Mouse (Mus musculus) cerebellum, postnatal 14 days (tissue): ENCODE results near the gene Grk1.

Experiments used
- DNase-seq, 2 experiments: peaks; one replicate each; pipeline ENCODE4 v3.0.0; 2021; ENCODE audit warnings: mixed read lengths in 2 of 2

Gene Grk1

DNA sequence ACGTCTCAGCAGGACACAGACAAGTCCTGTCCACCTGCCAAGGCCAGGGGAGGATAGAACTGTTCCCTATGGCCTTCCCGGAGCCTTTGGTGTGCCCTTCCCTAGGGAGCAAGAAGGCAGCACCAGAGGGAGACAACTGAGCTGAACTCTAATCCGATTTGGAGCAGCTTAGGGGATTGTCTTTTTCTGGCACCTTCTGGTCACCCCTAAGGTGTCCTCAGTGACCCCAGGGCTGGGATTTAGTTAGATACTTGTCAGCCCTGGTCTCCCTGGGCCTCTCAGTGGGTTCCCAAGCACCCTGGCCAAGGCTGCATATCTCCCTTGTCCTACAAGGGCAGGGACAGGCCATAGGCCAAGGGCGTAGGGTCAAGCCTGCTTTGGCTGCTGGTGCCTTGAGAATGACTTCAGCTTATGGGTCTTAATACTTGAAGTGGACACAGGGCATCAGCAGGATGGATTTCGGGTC is at the start of gene Grk1:
Grk1 (plus strand) TSS at position 416 of the 466 bp plus-strand sequence.
- DNase-seq = no peak

DNA sequence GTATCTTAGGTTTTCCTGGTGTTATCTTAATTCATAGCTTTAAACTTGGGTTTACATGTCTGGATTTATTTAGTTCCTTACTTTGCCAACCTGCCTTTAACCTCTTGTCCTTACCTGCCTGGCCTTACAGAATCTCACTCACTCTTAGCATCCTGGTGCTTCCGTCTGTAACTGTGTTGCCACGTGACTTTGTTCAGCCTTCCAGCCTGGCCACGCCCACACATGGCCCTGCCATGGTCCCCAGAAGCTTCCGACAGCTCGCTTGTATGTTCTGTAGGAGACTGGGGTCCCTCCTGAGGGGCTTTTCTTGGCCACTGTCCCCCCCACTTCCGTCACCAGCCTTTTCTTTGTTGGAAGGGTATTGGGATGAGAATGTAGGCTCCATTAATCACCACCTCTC is 48.7 kb upstream of the Grk1 start:
- no peak for DNase-seq

DNA sequence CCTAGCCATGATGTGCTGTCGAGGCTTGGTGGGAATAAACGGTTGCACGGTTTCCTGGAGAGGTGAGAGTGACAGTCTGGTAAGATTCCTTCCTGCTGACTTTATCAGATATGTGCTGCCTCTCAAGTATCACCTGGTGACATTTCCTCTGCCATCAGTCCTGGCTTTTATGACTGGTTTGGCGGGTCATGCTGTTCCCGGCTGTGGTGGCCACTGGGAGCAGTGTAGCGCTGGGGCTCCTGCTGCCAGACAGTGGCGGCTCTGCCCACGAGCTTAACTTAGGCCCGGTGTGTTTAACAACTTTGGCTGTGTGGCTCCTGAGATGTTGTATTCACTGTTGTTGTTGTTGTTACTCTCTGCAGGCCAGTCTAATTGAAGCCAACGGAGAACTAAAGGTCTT is 48.2 kb upstream of the Grk1 start:
- no peak for DNase-seq

DNA sequence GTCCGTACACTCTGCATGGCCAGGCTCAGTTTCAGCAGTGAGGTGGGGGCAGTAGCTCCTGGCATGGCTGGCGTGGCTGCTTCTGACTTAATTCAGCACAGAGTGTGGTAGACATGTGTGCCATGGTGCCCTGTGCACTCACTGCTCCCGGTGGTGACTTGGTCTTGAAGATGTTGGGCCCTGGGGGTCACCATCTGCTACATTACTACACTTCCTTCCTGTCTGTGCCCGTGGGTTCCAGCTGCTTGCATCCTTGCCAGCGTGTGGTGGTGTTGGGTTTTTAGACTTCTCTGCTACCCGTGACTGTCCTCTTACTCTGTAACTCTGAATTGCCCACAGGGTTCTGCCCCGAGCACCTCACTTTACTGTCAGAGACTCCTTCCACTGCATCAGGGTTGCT is 44.7 kb upstream of the Grk1 start:
- DNase-seq = no peak

DNA sequence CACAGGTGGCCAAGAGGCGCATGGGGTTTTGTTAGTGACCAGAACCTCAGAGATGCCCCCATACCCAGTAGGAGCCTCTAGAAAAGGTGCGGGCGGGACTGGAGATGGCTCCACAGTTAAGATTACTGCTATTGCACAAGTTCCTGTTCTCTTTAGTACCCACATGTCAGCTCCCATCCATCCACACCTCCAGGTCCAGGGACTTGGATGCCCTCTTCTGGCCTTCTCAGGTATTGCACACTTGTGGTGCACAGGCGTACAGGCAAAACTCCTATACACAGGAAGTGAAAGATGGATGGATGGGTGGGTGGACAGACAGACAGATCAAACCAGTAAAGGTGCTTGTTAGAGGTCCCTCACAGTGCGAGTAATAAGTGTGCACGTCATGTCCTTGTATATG is 43.0 kb upstream of the Grk1 start:
- peak in 1 of 2 experiments; percentile 23 for DNase-seq

DNA sequence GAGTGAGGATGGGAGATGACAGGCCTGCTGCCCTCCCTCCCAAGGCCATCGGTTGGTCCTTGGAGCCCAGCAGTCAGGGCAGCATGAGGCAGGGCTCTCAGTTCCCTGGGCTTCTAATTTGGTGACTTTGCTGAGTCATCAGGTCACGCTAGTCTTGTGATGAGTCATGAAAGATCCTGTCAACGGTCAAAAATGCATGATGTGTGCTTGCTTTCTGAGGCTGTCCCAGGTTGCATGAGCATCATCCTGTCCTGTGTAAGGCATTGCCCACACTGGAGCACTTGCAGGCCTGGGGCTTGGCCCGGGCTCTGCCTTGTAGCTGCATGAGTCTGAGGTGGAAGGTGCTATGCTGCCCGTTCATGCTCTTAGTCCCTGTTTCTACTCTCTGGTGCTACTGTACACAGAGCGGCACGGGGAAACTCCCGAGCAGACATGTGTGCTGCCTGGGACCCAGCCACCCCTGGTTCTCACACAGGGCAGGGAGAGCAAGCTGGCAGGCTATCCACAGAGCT is 31.7 kb upstream of the Grk1 start:
- no peak for DNase-seq

DNA sequence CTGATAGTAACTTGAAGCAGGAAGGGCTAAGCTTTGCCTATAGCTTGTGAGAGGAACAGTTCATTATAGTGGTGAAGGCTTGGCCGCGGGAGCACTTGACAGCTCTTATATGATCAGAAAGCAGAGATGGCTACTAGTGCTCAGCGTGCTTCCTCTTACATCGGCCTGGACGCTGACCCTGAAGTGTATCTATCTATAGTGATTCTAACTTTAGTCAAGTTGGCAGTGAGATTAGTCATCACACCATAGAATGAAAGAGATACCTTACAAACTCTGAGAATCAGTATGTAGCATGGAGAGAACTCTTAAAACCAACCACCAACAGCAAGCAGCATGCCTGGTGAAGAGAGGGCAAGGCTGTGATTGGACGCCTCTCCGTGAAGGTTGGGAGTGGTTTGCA is 23.3 kb upstream of the Grk1 start:
- no peak for DNase-seq

DNA sequence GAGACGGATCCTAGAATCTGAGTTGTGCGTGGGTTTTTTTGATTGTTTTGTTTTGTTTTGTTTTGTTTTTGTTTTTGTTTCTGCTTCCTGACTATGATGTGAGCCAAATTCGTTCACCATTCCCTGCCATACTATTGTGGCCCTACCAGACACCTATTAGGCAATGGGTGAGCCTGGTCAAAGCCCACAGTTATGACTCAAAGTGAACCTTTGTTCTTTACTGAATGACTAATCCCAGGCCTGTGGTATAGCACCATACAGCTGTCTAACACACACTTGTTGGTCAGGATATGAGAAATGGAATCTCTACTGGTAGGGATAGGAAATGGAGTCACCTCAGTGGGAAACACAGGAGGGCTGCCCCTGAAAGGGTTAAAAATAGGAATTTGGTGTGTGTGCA is 22.3 kb upstream of the Grk1 start:
- DNase-seq = no peak

DNA sequence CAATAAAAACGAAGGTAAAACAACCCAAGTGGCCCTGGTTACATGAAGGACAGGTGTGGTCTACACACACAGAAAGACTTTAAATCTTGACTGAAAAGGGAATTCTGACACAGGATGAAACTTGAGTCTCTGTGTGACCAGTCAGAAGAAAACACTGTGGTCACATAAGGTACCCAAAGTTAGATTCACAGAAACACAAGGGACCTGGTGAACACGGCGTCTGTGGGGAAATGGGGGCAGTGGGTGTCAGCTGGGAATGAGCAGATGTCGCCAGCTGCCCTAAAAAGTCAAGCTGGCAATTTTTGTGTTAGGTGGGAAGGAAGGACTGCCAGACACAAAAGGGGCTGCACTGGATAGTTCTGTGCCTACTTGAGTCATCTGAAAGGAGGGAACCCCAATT is 21.9 kb upstream of the Grk1 start:
- no peak for DNase-seq

DNA sequence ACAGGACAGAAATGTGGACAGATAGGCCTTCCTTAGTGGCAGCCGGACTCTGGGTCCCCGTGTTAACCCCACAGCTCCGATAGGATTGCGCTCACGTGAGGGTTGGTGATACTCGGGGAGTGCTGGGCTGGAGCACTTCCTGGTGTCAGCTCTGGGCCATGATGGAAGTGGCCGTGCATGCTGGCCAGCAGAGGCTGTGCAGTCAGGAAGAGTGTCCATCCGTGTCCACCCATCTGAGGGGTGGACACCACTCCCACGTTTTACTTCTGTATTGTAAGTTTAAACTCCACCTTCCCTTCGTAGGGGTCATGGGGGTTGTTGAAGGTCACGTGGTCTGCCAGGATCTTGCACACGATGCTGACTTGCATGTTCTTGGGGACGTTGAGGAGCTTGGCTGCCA is 18.5 kb upstream of the Grk1 start:
- no peak for DNase-seq

DNA sequence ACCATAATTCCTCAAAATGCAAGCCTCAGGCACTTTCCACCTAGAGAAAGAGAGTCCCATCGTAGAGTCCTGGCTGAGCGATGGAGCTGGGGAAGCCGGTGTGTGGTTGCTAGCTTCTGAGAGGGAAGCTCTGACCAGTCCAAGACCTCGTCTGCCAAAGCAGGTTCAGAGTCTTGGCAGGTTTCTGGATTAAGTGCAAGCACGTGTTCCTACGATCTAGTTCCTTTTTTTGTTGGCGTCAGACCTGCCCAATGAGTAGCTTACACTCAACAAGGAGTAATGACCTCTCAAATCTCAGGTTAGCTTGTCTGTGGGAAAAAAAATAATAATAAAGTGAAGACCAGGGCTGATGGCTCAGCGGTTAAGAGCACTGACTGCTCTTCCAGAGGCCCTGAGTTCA is 17.2 kb upstream of the Grk1 start:
- no peak for DNase-seq

DNA sequence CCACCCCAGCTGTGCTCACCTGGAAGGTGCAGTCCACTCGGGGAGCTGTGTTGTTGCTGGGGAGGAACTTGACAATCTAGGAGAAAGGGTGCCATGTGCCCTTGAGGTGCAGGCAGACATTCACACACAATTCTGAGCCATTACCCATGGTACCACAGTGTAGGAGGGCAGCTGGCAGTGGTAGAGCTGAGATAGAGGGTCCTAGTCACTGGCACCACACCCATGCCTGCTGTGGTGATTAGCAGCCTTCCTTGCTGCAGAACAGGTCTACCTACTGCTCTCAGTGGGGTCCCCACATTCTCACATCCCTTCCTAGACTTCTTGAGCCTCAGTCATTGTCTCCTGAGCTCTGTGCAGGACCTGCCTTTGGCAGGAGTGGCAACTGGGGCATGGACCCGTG is 16.1 kb upstream of the Grk1 start:
- no peak for DNase-seq

DNA sequence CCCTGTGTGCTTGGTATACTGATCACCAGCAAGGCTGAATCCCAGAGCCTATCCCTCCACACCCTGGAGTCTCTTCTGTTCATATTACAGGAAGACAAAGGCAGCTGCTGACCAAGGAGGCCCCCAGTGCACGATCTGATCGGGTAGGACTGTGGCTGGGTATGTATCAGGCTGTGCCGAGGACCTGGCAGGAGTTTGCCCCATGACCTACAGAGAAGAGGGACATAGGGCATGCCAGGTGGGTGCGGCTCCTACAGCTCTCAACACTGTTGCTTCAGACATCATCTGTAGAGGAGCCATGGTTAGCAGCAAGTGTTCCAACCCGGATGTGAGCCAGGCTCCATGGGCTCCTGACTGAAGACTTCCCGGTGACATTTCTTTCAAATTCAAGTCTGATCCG is 11.0 kb upstream of the Grk1 start:
- DNase-seq = no peak

DNA sequence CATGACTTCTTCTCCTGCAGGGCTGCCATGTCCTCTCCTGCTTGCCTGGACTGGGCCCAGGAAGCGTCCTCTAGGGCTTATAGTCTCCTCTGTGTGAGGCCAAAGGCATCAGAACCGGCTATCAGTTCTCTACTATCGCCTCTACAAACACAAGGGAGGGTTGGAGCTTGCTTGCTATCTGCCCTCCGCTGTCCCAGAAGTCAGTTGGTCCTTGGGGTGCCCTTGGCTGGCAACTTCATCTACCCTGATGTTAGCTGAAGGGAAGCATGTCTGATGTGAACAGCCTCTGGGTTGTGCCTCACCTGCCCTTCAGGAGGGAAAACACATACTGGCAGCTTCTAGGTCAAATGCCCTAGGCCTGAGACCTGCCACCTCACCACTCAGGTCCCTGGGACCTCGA is 8.2 kb upstream of the Grk1 start, which contains the start of gene Atp4b:
Atp4b (minus strand) TSS at position 101 of the 400 bp plus-strand sequence.
- DNase-seq = no peak

DNA sequence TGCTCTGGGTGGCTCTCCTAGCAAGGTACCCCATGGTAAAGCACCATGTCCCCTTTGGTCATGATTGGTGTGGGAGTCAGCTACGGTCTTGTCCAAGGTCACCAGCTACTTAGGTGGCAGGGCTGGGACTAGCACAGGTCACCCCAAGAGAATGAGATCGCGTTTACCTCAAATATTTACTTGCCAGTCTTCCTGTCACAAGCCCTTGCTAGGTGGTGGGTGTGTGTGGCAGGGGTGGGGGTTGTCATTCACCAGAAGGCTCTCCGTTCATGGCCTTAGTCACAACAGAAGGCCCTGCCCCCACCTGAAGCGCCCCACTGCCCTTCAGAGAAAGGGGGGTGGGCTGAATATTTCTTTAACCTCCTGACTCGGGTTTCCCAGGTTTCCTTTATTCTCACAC is 1.4 kb upstream of the Grk1 start:
- DNase-seq = no peak

DNA sequence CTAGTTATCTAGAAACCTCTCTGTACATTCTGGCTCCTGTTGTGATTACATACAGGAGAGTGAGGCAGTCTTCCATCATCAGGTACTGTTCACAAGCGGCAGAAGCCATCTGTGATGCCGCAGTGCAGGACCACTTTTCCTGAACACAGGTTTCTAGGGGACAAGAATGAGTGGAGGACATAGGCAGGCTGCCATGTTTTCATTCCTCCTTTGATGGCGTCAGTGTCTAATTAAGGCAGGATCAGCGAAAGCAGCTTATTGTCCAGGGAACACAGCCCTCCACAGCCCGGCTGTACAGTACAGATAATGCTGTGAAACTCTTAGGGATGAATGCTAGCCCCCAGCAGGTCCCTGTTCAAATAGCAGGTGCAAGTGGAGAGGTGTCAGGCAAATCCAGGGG is 1.1 kb downstream of the Grk1 start:
- no peak for DNase-seq

DNA sequence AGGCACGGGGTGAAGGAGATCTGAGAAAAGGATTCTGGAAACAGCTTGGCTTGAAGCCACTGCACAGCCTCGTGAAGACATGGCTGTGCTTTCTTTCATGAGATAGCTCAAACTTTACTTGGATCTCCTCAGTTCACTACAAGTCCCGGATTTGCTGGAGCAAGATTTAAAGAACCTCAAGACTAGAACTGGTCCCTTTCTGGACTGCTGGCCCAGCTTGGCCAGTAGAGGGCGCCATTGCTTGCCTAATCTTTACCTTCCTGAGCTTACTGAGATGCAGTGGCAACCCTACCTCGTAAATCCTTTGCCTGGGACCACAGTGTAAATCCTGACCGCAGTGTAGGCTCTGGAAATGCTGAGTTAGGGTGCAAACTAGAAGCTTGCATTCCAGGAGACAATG is 6.7 kb downstream of the Grk1 start:
- DNase-seq = peak; percentile 79 to 86

DNA sequence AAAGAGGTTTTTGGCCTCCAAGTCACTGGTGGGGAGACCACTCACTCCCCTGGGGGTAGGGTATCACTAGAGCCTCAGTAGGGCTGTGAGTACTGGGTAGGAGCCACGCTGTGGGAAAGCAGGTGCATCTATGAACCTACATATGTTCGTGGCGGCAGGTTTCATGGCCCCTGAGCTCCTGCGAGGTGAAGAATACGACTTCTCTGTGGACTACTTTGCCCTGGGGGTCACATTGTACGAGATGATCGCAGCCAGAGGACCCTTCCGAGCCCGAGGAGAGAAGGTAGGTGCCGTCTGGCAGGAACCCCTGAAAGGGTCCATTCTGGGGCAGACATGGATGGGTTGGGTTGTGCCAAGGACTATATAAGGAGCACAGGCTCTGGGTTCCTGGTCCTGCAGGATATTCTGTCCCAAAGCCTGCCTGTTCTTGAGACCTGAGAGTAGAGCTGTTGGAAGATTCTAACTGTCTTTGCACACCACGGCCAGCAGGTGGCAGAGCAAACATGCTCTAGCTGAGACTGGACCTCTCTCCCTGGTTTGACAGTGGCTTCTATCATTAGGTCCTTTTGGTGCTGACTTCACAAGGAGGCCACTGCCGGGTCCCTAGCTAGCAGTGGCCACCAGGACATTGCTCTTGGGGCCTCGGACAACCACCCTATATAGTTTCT is 8.1 kb downstream of the Grk1 start:
- peak; percentile 79 to 85 for DNase-seq

DNA sequence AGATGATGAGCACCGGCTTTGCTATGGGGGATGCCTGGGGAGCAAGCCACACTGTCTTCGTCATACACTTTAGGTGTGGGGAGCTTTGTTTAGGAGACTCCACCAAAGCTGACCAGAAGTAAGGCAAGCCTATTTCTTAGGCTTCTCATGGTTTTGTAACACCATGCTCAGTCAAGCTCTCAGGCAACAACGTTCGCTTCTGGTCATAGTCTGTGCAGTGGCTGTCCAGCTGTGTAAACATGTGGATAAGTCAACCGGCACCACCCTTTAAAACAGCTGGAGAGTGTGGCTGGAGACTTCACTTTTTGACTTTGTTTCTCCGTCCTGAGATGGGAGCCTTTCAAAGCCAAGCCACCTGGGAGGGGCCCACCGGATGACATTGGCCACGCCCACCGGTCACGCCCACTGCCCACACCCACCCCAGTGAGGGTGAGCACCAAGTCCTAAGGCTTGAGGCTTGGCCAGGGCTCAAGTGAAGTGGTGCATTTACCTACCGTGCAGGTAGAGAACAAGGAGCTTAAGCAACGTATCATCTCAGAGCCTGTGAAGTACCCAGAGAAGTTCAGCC is 9.0 kb downstream of the Grk1 start:
- DNase-seq = peak in 1 of 2 experiments; percentile 12

DNA sequence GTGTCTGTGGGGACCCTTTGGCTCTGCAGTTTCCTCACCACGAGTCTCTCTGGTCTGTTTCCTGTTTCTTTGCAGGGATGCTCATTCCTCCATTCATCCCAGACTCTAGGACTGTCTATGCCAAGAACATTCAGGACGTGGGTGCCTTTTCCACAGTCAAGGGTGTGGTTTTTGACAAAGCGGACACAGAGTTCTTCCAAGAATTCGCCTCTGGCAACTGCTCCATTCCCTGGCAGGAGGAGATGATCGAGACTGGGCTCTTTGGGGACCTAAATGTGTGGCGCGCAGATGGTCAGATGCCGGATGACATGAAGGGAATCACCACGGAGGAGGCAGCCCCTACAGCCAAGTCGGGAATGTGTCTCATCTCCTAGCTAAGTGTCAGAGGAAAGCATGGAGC is 11.0 kb downstream of the Grk1 start:
- DNase-seq = peak; percentile 18

DNA sequence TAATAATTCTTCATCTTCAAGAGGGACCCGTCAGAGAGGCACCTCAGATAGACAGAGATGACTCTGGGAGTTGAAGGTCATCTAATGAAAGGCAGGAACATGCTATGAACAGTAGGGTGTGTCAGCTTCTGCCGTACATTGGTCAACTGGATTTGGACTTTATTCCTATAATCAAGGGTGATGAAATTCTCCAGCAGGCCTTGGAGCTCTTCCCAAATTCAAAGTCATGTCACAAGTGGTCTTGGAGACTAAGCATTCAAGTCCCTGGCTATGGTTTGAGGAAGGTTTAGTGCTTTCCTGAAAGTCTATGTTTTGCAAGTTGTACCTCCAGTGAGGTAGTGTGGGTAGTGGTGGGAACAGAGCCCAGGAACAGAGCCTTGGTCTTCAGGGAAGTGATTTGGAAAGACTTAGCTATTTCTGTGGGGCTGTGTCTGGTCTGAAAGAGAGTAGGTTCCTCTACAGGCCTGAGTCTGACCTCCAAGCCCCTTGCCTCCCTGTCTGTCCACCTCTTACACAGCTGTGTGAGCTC is 14.3 kb downstream of the Grk1 start:
- DNase-seq = no peak

DNA sequence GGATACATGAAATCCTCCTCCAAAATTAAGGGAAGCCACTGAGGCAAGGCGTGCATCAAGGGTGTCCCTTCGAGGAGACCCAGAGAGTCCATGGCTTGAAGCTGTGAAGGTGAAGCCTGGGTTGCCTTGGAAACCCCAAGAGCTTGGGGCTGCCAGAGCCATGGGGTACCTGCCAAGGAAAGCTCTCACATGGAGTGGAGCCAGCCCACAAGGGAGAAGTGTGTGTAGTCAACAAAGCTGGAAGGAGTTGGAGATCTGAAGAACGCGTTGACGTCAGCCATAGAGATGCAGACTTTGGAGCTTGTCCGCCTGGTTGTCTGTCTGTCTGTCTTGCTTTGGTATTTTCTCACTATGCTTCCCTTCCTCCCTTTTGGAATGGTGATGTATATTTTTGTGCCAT is 16.1 kb downstream of the Grk1 start:
- DNase-seq = peak; percentile 25 to 32

DNA sequence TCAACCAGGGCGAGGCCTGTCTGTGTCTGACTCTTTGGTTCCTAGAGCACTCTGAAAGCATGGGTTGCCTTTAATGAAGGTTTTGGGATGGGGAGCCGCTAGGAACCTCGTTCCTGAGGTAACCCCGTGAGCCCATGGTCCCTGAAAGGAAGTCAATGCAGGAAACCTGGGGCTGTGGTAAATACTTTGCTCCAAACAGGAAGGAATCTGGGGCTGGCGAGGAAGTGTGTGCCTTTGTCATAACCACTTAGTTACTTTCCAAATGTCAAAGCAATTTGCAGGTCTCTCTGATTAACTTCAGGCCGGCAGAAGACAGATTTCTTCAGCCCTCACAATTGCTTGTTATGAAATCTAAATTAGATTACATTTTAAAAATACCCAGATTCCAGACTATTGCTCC is 22.5 kb downstream of the Grk1 start:
- DNase-seq = no peak

DNA sequence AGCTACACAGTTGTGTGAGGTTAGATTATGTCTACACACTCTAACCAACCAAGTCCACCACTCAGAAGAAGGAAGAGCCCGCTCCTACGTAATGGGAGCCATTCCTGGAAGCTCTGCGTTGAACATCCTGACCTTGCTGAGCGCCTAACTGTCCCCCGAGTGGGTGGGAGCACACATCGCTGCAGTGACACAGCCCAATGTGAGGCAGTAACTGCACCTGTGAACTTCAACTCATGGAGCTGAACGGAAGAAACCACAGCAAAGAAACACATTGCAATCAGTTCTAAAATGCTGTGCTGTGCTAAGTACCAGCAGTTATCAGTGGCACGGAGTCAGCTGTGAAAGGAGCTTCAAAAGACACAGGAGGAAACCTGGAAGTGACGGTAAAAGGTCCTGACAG is 23.3 kb downstream of the Grk1 start:
- no peak for DNase-seq

DNA sequence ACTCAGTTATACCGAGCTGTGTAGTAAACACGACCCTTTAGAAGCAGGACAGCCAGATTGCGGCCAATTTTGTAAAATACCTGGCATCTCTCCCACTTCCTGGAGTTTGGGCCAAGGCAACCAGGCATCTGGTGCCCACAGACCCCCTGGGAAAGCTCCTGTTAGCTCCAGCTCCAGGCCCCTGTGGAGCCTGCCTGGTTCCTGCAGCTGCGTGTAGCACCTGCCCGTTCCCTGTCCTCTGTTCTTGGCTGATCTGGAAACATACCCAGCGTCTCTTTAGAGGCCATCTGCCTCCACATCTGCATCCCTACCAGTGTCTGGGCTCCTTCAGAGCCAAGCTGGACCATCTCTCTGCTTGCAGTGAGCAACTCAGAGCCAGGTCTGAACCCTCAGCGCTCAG is 25.5 kb downstream of the Grk1 start:
- DNase-seq = peak; percentile 24 to 38
